In genomic region chr1:92348353-92349005, GRCm38 (mm10) we compare ENCODE assay signal across 14 mouse cellular contexts.
DNase-seq lines count a peak whose midpoint lies in the region; ATAC-seq lines count a peak whose summit lies in the region.
"Had no signal": no experiment of that assay in that cellular context is flagged by ENCODE, and none has a peak within 500 bp of the region (broad histone marks: within the 10 kb centered on the region; RNA-seq: fewer than 3 reads in every experiment).

No protein-coding gene starts in this region.

- no peak overlapping the region for H3K4me3 ChIP-seq in heart, embryonic 11.5 days (ENCODE audit: low read depth, low read length)
- H3K4me3 ChIP-seq: forebrain, embryonic 13.5 days; heart, embryonic 10.5 days; limb, embryonic 10.5 days had no signal

- H3K9me3 ChIP-seq in heart, embryonic 11.5 days (replicated peaks; ENCODE audit: control insufficient read depth, low read length), result no peaks in the 10 kb centered on the region
- H3K9me3 ChIP-seq: heart, embryonic 10.5 days; limb, embryonic 10.5 days had no signal

- 55% methylated on average over 17 of the region's 17 CpGs for WGBS in heart, embryonic 11.5 days (ENCODE audit: insufficient replicate concordance)

- ATAC-seq in heart, embryonic 11.5 days (replicated peaks; ENCODE audit: insufficient number of reproducible peaks, low FRiP score, low TSS enrichment), result no peak
- no peak for ATAC-seq in monocyte, adult 5-6 weeks (replicated peaks; ENCODE audit: insufficient number of reproducible peaks, low FRiP score, low TSS enrichment, poor library complexity, severe bottlenecking)
- ATAC-seq: forebrain, embryonic 13.5 days; hindbrain, embryonic 16.5 days; midbrain, embryonic 16.5 days had no signal

- no peak overlapping the region for H3K9ac ChIP-seq in heart, embryonic 11.5 days (ENCODE audit: low read depth, low read length)
- H3K9ac ChIP-seq: forebrain, embryonic 13.5 days; lung, embryonic 14.5 days had no signal

- H3K4me2 ChIP-seq in heart, embryonic 11.5 days, result no peak overlapping the region
- H3K4me2 ChIP-seq: forebrain, embryonic 13.5 days; lung, embryonic 14.5 days had no signal

- no peaks in the 10 kb centered on the region for H3K4me1 ChIP-seq in heart, embryonic 11.5 days (ENCODE audit: control insufficient read depth, insufficient read depth, low read length)
- H3K4me1 ChIP-seq: forebrain, embryonic 13.5 days had no signal

- no peaks in the 10 kb centered on the region for H3K27me3 ChIP-seq in heart, embryonic 11.5 days (ENCODE audit: control insufficient read depth, insufficient read depth, low read length)
- H3K27me3 ChIP-seq: forebrain, embryonic 13.5 days had no signal

- H3K36me3 ChIP-seq in heart, embryonic 11.5 days (ENCODE audit: control insufficient read depth, insufficient read depth, low read length), result no peaks in the 10 kb centered on the region
- H3K36me3 ChIP-seq: heart, embryonic 10.5 days; limb, embryonic 10.5 days had no signal

- H3K27ac ChIP-seq in heart, embryonic 11.5 days (ENCODE audit: low read depth, low read length), result no peak overlapping the region
- H3K27ac ChIP-seq: forebrain, embryonic 13.5 days; heart, embryonic 10.5 days; limb, embryonic 10.5 days had no signal

- peak; percentile 23 to 86 for DNase-seq in adrenal gland, adult (ENCODE audit: inconsistent age in 2 of 2, low spot score in 1 of 2)
- DNase-seq in adrenal gland, postnatal 25 days, result no peak
- DNase-seq in heart, adult 8-10 months (ENCODE audit: low spot score), result peak; percentile 20
- DNase-seq in R1 (ENCODE audit: low read depth, low spot score), result peak; percentile 93
- peak; percentile 66 to 81 for DNase-seq in gastrocnemius, adult 8-10 months (ENCODE audit: low spot score in 2 of 2)
- DNase-seq in ovary, postnatal 10 days (ENCODE audit: low spot score), result no peak
- DNase-seq: lung, embryonic 14.5 days had no signal

Comparison
In these comparisons a context has a peak if more than half of its experiments do, and no peak if none do; other contexts are left out.
1. DNase-seq: peak in adrenal gland, adult (2 of 2), heart, adult 8-10 months (single experiment), R1 (single experiment) and gastrocnemius, adult 8-10 months (2 of 2); none in adrenal gland, postnatal 25 days (single experiment) and ovary, postnatal 10 days (single experiment).